Mouse (Mus musculus) lung, adult 2 months (tissue): ENCODE measurements around the gene Arl6ip5.

Source experiments
- CTCF ChIP-seq: fragments of 200-500 bp; IDR thresholded peaks from 2 replicates; pipeline ENCODE4 v1.5.1; 2011; ENCODE audit warnings: mild to moderate bottlenecking, low read length, control low read depth; ENCODE audit not compliant: insufficient read depth
- POLR2A ChIP-seq: fragments of 200-500 bp; IDR thresholded peaks from 2 replicates; pipeline ENCODE4 v1.6.1; 2011; ENCODE audit warnings: low read depth, mild to moderate bottlenecking, control low read depth, low read length, borderline replicate concordance; ENCODE audit errors: extremely low read depth

- TF ChIP-seq CTCF = no peak
- no peak for TF ChIP-seq POLR2A
Observed at GRCm38 (mm10) chr6:97276366-97276765, 65.9 kb downstream of the Arl6ip5 start.
